Mouse (Mus musculus): ENCODE results near the gene Mcpt1.
"Not testable (repeated sequence)": the region's sequence is repeated elsewhere in the genome, so short reads cannot be mapped to it uniquely, and the experiment has no call there.

The Mcpt1 gene

GRCm38 (mm10) chr14:56017671-56018070 lies at the start of gene Mcpt1:
Mcpt1 (plus strand) TSS chr14:56017971.
- DNase-seq, result not testable (repeated sequence)

- DNase-seq, result not testable (repeated sequence)
These were observed 30.3 kb upstream of the Mcpt1 start for GRCm38 (mm10) chr14:55987464-55987863.

- no peak for DNase-seq
These were observed 4.6 kb upstream of the Mcpt1 start for GRCm38 (mm10) chr14:56013147-56013546.

- DNase-seq, result no peak
These were observed 3.8 kb upstream of the Mcpt1 start for GRCm38 (mm10) chr14:56013924-56014323.

GRCm38 (mm10) chr14:56019446-56019845 lies 1.7 kb downstream of the Mcpt1 start:
- no peak for DNase-seq

GRCm38 (mm10) chr14:56021305-56021704 lies 3.5 kb downstream of the Mcpt1 start:
- DNase-seq, result not testable (repeated sequence)

- DNase-seq, result not testable (repeated sequence)
These were observed 12.6 kb downstream of the Mcpt1 start, which contains the start of gene Mcpt9 for GRCm38 (mm10) chr14:56030395-56030794. Mcpt9 (minus strand) TSS chr14:56030495.

- no peak for DNase-seq
These were observed 16.7 kb downstream of the Mcpt1 start for GRCm38 (mm10) chr14:56034433-56034832.

- DNase-seq, result not testable (repeated sequence)
These were observed 24.0 kb downstream of the Mcpt1 start, which contains the start of gene Mcpt2 for GRCm38 (mm10) chr14:56041792-56042191. Mcpt2 (plus strand) TSS chr14:56042041.

GRCm38 (mm10) chr14:56055408-56055807 lies 37.6 kb downstream of the Mcpt1 start:
- DNase-seq, result no peak

- no peak for DNase-seq
These were observed 40.0 kb downstream of the Mcpt1 start for GRCm38 (mm10) chr14:56057722-56058121.

- DNase-seq, result not testable (repeated sequence)
These were observed 44.4 kb downstream of the Mcpt1 start, which contains the start of gene Mcpt4 for GRCm38 (mm10) chr14:56062213-56062612. Mcpt4 (minus strand) TSS chr14:56062313.

Measured in kidney, adult 9 months (tissue).